Mouse (Mus musculus) layer of hippocampus, adult 9-11 months (tissue): ENCODE measurements around the gene Thrb.

Source experiments
- DNase-seq: peaks from one replicate; pipeline ENCODE4 v3.0.0; 2022

The Thrb gene

DNA sequence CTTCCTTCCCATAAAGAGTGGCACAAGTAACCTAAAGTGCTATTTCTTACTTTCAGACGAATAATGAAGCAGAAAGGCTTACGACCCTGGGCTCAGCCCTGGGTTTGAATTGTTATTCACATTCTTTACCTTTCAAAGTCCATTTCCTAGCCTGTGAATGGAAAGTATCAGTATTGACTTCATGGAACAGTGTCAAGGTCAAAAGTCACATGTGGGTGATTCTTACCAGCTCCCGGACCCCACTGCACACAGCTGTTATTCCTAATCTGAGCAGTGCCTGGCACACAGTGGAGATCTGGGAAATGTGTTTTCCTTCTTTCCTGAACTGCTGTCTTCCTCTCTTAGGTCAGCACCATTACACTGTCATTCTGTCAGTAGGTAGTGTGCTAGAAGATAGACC is 125.3 kb downstream of the Thrb start:
- DNase-seq, result no peak

DNA sequence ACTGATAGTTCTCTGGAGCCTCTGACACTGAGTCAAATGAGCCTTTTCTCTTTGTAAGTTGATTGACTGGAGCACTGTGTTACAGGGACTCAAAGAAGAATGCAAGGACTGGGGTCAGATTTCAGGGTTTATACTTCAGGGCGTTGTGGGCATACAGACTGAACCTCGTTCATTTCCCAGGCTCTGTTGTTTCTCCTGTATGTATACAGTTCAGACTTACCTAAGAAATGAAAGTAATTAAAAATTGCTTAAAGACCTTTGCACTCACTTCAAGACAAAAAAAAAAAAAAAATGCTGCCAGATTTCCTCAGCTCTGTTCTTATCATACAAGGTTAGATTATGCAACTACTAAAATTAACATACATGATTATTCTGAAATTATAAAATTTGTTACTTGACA is 126.2 kb downstream of the Thrb start:
- no peak for DNase-seq

DNA sequence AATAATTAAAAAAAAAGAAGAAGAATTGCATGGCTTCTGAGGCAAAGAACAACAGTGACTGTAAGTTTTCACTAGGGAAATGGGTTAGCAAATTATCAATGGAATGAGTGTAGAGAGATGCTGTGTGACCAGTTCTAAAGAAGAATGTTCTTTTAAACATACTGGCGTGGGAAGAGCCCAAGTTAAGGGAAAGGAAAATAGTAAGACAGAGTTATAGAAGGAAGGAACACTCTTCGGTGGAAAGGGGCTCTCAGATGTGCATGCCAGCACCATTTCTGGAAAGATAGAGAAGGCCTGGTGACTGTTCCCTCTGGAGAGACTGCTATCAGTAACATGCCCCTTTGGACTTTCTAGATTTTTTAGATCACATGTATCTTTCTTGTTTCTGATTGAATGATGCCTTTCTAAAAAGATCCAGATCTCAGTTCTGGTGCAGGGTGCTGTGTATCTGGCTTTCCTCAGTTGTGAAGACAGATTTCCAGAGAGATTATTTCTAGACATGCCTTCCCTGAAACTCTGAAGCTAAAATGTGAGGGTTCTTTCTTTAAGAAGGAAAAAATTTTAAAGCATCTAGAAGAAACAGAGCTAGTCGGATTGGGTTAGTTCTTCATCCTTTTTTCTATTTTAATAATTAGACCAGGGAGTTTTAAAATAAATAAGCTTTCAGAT is 144.0 kb downstream of the Thrb start:
- no peak for DNase-seq

DNA sequence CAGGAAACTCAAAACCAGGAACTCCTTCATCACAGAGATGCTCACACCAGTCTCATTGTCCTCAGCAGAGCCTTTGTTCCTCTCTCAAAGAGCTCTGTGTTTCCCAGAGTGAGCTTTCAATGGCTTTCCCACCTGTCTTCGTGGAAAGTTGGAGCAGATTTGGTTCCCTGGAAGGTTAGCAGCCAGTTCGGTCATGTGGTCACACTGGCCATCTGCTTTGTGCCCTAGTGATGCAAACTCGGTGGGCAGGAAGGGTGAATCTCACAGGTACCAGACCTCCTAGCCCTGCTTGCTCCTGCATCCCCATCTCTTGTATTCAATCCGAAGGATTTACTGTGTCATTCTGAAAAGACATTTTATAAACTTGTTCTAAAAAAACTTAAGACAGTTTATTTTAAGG is 151.0 kb downstream of the Thrb start:
- no peak for DNase-seq

DNA sequence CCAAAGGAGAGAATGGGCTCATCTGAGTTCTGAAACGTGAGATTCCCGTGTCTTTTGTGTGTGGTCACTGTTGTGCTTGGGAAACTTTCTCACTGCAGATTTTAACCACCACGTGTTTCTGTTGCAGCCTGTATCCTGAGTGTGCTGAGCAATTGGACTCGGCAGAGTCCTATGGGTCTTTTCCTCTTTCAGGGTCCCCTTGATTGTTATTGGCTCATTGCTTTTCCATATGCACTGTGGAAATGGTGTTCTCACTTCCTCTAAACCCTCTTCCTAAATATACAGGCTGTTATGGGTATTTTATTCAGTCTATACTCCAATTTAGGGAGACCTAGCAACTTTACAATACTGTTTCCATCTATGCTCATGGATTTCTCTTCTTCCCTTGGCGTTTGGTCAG is 152.4 kb downstream of the Thrb start:
- no peak for DNase-seq

DNA sequence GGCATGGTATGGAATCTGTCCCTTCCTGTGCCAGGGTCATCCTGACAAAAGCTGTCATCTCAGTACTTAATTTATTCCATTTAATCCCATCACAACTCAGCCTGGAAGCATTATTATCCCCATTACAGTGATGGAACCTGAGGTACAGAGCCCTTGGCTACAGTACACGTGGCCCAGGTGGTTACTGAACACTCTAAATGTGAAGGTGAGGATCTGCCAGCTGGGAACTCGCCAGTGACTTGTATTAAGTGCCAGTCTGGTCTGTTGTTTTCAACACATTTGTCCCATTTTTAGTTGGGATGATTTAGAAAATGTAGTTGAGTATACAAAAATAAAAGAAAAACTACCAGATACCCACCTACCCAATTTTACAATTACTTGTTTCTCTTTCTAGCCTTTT is 155.0 kb downstream of the Thrb start:
- no peak for DNase-seq

DNA sequence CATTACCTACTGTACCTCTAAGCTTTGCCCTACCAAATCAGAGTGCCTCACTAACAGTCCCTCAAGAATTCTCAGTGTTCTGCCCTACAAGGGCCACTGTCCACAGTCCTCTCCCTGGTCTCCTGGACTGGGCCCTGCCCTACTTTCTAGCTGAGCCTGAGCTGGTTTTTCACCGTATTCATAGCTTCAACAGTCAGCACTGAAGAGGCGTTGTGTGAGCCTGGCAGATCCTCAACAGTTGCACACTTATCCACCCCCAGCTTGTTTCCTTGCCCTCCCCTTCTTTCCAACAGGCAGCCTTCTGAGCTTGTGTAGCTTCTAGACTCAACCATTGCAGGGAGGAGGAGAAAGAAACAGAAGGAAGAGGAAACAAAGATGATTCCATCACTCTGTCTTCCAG is 158.0 kb downstream of the Thrb start:
- DNase-seq, result peak; percentile 57

DNA sequence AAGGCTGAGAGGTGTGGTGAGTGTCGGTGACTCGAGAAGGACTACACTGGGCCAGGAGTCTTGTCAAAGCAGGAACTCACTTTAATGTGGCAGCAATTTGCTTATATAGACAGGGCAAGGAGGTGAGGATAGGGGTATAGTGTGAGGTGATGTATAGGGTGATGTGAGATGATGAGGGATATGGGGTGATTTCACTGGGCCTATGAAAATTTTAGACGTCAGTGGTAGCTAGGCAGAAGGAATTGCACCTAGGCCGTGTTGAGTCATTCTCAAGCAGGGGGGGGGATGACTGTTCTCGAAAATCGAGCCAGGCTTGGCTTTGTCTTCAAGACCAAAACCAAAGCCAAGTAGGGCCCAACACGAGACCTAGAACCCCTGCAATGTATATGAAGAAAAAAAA is 162.7 kb downstream of the Thrb start:
- no peak for DNase-seq

DNA sequence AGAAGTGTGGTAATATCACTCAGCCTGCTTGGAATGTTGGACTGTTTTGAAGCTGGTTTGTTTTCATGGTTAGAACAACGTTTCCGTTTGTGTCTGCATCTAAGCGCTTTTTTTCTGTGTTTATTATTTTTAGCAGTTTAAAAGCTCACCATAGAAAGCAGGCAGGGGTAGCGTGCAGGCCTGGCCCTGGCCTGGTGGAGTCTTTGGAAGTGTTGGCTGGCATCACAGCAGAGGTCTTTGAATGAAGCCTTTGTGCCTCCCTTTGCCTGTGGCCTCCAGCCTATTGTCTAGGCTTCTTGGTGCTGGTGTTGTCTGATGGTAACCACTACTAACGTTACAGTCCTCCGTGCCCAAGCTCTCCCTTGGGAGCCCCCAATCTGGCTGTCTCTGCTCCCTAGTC is 167.3 kb downstream of the Thrb start:
- peak; percentile 33 for DNase-seq

DNA sequence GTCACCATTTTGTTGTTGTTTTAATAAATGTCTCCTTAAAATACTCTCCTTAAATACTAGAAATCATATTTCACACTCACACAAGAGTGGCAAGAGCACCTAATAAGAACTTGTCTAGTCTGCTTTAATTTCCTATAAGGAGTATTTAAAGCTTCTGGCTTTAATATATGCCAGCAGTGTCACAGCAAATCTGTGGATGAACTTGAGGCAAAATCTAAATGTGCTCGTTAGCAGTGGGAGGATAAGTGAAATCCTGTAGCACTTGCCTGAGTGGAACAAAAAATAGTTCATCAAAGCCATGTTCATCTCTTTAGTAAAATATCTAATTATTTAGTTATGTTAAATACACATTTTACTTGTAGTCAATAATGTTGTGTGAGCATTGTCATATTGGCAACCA is 175.7 kb downstream of the Thrb start:
- no peak for DNase-seq

DNA sequence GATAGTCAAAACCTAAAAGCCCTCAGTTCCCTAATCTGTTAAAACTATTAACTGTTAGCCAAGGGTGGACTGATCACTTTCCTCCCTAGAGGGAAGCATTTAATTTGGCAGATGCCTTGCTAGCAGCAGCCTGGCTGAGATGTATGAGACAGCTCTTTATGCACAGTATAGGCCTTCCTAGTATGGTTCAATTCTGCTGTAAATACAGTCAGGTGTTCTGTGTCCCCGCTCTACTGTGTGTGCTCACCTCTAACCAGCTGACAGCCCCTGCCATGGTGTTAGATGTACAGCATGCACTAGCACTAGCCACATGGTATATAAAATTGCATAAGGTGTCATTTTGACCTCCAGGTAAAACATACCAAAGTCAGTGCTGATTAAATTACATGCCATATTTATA is 176.7 kb downstream of the Thrb start:
- DNase-seq, result no peak

DNA sequence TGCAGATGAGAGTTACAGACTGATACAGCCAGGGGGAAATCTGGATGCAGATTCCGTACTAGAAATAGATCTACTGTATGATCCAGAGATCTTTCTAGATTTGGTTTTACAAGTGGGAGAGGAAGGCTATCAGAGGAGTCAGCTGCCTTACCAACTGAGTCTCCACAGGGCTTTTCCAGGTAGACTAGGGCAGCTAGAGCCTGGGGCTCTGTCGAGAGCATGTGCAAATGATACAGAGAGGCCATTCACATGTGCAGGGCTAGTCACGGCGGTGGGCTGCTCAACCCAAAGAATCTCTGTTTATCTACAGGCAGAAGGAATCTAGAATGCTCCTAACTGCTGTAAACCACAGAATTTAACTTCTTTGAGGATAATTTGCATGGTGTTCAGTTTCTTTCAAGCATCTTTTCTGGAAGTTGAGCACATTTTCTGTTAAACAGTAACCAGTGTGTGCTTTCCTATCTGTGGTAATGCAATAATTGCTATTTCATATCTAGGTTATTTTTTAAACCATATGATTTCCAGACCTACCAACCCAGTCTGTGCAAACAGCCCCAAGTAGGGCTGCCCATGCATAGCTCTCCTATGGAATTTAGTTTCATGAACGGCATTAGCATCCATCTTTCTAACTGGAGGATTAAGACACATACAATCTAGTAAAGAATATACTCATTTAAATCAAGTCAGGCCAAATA is 185.1 kb downstream of the Thrb start:
- no peak for DNase-seq

DNA sequence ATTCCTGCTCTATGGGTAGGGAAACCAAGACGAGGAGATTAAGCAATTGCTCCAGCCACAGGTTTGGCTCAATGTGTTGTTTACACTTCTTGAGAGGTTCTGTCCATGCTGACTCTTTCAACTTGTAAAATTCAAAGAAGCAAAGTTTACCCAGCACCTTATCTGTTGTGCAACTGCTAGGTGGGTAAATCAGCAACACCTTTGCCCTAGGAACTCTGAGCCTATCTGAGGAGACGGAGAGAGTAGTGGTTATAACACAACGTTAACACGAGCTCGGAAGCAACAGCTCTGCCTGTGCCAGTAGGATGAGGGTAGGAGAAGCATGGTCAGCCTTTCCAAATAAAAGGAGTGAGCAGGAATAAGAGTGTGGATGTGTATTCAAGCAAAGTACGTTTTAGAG is 185.8 kb downstream of the Thrb start:
- no peak for DNase-seq

DNA sequence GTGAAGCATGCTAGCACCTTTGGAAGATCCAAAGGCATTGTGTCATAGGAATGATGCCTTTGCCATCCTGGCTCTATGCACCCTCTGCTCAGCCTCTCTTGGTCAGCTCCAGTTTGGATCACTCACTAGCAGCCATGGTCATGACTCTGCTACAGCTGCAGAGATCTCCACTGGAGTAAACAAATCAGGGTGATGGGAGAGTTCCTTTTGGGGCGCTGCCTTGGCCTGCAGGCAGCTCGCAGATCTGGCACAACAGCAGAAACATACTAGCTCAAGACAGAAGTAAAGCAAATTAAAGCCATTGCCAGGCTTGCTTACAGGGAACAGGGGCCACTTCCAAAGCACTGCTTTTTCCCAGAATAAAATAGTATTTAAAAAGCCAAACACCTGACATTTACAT is 186.6 kb downstream of the Thrb start:
- DNase-seq, result no peak

DNA sequence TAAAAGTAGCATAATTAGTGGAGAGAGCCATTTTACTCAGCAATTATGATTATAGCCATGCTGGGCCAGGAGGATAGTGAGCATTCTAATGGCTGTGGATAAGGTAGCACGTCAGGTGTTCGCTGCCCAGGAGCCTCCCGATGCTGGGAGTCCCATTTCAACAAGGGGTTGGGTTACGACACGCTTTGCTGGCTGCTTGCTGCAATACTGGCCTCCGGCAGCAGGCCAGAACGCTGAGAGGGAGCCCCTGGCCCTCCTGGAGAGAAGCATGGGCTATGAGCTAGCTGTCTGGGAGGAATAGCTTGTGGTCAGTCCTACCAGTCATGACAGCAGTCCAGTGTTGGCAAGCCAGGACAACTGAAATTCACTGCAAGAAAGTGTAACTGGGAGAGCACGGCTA is 187.2 kb downstream of the Thrb start:
- DNase-seq, result no peak

DNA sequence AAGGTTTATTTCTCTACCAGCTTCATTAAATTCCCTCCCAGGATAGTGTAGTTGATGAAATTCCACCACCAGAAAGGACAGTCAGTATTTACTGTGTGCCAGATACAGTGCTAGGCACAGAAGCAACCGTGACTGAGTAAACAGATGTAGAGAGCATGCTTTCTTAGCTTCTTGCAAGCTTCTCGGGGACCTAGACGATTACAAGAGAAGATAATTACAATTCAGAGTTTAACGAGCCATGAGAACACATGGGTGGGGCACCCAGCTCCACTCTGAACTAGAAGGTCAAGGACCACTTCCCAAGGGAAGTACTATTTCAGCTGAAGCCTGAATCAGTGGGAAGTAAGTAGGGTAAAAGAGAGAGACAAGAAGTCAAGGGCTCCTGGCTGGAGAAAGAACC is 190.3 kb downstream of the Thrb start:
- no peak for DNase-seq

DNA sequence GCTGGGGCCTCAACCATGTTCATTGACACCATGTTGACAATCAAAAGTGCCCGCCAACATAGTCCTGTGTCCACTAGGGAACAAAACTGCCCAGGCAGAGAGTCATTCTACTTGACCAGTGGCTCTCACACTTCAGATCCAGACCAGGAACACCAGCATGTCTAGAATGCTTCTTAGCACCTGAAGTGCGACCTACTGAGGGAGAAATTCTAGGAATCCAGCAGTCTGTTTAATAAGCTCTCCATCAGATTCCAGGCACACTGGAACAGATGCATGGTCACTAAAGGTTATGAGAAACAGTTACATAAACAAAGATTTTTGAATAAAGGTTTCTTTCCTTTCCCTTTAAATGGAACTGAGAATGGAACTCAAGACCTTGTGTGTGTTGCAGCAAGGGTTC is 192.2 kb downstream of the Thrb start:
- DNase-seq, result no peak

DNA sequence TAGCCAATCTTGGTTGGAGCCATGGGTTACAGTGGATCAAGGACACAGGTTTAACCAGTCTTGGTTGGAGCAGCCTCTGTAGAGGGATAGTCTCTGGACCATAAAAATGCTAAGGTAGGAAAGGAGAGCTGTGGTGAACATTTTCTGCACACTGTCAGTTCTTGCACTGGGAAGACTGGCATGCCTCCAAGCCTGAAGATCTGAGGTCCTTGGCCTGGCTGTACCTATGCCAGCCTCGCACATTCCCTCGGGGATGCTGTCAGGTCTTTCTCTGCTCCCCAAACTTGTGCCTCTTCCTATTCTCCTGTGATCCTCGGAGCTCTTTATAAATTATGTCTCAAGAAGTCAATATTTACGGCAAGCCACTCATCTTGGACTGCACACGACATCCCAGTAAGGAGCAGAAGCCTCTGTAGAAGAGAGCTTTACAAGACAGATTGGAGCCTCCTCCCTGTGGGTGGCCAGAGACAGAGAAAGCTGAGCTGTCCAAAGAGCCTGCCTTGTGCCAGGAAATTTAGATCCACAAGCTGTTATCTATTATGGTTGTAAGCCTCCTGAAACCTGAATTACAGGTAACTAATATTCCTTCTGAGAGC is 199.8 kb downstream of the Thrb start:
- no peak for DNase-seq

DNA sequence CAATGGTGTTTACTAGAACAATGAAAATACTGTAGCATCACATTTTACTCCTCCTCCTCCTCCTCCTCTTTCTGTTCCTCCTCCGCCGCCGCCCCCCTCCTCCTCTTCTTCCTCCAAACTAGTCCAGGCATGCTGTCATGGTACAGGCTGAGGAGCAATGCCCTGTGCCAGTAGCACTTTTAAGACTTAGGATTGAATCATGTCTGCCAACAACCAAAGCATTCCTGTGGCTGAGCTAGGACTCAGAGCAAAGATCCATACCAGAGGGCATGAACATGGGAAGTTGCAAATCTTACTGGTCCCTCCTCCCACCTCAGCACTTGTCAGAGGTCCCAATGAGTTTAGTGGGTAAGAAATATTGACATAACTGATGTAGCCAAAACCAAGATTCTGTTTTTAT is 202.6 kb downstream of the Thrb start:
- DNase-seq, result no peak

DNA sequence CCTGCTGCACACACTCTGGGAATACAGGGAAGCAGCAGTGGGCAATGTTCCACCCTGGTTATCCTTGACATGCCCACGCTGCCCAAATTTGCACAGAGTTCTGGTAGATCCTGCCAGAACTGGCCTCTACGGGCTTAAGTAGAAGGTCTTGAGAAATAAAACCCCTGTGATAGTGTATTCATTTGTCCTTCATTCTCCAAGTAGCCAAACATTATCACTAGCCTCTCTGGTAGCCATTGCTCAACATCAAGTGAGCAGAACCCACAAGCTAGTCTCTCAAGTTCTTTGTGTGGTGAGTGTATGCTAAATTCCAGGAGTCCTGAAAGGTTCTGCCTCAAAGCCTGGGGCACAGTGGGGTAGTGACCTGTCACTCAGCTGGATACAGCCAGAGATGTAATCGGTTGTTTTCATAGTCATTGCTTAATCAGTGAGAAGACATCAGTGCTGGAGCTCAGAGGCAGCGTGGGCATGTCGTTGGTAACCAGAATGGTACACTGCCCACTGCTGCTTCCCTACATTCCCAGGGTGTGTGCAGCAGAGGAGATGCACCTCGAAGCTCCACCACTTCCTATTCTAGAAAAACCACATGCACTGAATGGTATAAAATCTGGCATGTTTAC is 203.8 kb downstream of the Thrb start:
- no peak for DNase-seq

DNA sequence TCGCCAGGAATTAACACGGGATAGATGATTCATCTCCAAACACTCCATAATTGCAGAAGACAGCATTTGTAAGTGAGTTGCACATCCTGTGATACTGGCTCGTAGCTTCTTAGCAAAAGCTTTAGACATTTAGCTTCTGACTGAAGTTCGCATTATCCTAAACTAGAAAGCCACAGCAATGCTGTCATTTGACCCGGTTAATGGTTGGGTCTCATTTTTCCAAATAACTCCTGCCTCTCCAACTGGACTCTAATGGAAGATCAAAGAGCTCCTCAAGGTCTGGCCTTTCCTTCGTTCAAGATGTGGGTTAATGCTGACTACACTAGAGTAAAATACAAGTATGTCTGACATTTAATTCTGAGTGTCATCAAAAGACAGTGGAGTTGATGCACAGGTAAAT is 208.3 kb downstream of the Thrb start:
- DNase-seq, result no peak

DNA sequence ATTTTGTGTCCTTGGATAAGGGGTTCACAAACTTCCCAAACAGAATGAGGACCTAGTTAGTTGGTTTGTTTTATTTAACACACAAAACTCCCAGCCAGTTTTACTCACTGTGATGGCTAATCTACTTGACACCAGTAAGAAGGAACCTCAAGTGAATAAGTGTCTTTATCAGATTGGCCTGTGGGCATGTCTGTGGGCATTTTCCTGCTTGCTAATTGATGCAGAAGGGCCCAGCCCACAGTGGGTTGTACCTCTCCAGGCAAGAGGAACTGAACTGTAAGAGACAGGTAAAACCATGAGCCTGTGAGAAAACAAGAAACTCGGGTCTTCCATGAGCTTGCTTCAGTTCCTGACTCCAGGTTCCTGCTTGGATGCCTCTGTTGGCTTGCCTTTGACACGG is 215.9 kb downstream of the Thrb start:
- no peak for DNase-seq

DNA sequence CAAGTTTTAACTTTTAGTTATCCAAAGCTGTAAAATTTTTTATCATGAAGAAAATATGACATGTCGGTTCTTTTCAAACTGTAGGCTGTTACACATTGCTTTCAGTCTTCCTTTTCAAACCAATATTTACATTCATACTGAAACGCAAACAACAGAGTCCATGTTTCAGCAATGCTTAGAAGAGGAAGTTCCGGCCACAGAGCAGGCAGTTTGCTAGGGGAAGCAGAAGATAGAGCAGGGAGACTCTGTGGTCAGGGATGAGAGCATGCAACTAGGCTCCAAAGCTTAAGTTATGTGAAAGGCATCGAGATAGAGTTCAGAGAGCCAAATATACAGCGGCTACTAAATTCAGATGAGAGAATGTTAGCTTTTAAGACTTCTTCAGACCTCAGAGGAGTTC is 219.4 kb downstream of the Thrb start:
- no peak for DNase-seq

DNA sequence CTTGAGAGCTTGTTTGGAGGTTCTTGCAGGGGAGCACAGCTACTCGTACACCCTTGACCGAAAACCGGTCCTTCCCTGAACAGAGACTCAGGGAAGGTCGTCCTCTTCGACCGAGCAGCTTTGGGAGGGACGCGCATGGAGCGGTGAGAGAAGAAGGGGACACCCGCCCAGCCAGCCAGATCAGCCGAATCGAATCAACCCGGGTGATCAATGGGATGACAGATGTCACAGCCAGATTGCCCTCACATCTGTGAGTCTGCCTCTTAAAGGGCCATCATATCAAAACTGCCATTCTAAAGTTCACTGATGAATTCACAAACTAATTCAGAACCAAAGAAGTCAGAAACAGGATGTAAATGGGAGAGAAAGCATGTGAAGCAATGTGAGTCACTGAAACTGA is 224.8 kb downstream of the Thrb start:
- no peak for DNase-seq
